Mouse (Mus musculus): ENCODE results near the gene Bach2.

DNA sequence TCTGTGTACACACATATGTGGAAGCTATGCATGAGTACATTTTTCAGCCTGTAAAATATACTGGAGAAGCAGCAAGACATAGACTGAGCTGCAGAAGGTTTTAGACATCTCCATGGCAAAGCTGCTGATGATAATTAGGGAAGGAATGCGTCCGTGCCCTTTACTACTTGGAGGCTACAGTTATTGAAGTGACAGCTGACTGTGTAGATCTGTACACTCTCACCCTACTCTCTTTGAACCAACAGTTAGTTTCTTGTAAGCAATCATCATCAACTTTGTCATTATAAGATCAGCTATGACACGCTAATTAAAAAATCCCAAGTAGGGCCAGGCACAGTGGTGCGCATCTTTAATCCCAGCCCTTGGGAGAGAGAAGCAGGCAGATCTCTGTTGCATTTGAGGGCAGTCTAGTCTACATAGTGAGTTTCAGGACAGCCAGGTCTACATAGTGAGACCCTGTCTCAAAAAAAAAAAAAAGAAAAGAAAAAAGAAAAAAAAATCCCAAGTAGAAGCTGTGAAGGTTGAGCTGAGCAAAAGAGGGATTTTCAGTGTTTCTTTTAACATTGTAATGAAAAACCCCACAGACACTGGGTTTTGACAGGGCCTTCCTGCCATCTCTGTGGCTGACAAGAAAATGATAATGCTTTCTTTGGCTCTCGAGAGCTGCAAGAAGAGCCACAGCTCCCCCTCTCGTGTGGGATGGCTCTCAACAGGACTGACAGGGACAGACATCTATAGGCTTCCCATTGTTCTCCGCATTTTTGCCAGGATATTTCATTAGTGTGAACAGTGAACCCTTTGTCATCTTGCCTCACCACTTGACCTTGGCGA, 322.3 kb downstream of the Bach2 start:
- TF ChIP-seq CTCF (IDR thresholded peaks at IDR 0.05; ENCODE audit: control insufficient read depth, insufficient read depth, insufficient read length): no peak
- TF ChIP-seq MAX (IDR thresholded peaks at IDR 0.05): no peak
- no peak for TF ChIP-seq CEBPB (IDR thresholded peaks at IDR 0.05; ENCODE audit: low read depth)
- TF ChIP-seq MYOD1 (IDR thresholded peaks at IDR 0.05; ENCODE audit: control insufficient read depth, insufficient read length, low read depth): no peak
- TF ChIP-seq MYOG (IDR thresholded peaks at IDR 0.05; ENCODE audit: control insufficient read depth, extremely low read depth, insufficient read length): no peak
- no peak for TF ChIP-seq FOSL1 (IDR thresholded peaks at IDR 0.05; ENCODE audit: insufficient read depth, low read length, poor library complexity, severe bottlenecking)

Data from C2C12 (cell line).